Mouse (Mus musculus): Measurements from ENCODE around the gene Rhoa. TPM values are rescaled to one million over a fixed set of nuclear protein-coding genes. Genes with fewer than 3 reads are reported as not detected.
"Not testable (repeated sequence)": the region's sequence is repeated elsewhere in the genome, so short reads cannot be mapped to it uniquely, and the experiment has no call there.

Gene Rhoa
- polyA plus RNA-seq, 1 experiment from 2014 or later = 353 TPM

DNA sequence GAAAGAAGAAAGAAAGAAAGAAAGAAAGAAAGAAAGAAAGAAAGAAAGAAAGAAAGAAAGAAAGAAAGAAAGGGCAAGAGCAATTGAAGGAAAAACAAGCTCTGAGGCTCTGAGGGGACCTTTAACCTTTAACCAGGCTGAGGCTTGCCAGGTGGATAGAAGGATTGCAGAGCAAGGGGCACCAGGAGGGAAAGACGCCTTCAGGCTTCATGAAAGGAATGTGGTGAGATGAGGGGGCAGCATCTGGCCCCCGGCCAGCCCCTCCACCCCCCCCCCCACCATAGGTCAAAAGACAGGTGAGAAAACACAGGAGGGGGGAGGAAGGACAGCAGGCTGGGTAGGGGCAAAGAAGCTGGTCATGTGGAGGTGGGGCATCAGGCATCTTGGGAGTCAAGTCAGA lies 34.0 kb upstream of the Rhoa start:
- DNase-seq (ENCODE audit: low read depth, low spot score) = no peak
- ATAC-seq = no peak
- TF ChIP-seq CTCF (IDR thresholded peaks at IDR 0.05) = no peak
- no peaks in the 10 kb centered on the region for H3K27me3 ChIP-seq
- ChIA-PET CTCF (interaction anchor here (0.8 to 1.9 kb wide), 2 partner anchors 11 to 12 kb away, joined by 3 to 6 read pairs; no protein-coding TSS in a partner anchor), POLR2A (no interaction called here)
- in situ Hi-C loops (cut with MboI; ENCODE audit: low pct_unique_long_range_greater_than_20kb) = no loop called here

GRCm38 (mm10) chr9:108272691-108273090 lies 33.2 kb upstream of the Rhoa start:
- ATAC-seq (no peak), DNase-seq (ENCODE audit: low read depth, low spot score) (no peak)
- in situ Hi-C loops (cut with MboI; ENCODE audit: low pct_unique_long_range_greater_than_20kb) = no loop called here
- no peaks in the 10 kb centered on the region for H3K27me3 ChIP-seq
- ChIA-PET POLR2A (interaction anchor here (0.9 kb wide), 1 partner anchor 9 kb away, joined by 3 read pairs; the partner anchor contains the start of gene Dag1), CTCF (no interaction called here)
- TF ChIP-seq CTCF (IDR thresholded peaks at IDR 0.05) = no peak

GRCm38 (mm10) chr9:108273485-108273884 lies 32.4 kb upstream of the Rhoa start:
- H3K27me3 ChIP-seq = no peaks in the 10 kb centered on the region
- ATAC-seq = no peak
- DNase-seq (ENCODE audit: low read depth, low spot score) = no peak
- ChIA-PET CTCF (interaction anchor here (0.7 kb wide), 1 partner anchor 11 kb away, joined by 3 read pairs; no protein-coding TSS in a partner anchor), POLR2A (interaction anchor here (1.2 kb wide), 1 partner anchor 62 kb away, joined by 4 read pairs; no protein-coding TSS in a partner anchor)
- TF ChIP-seq CTCF (IDR thresholded peaks at IDR 0.05) = no peak
- in situ Hi-C loops (cut with MboI; ENCODE audit: low pct_unique_long_range_greater_than_20kb) = no loop called here

GRCm38 (mm10) chr9:108274476-108275330 lies 31.2 kb upstream of the Rhoa start:
- H3K27me3 ChIP-seq = no peaks in the 10 kb centered on the region
- ATAC-seq (no peak), DNase-seq (ENCODE audit: low read depth, low spot score) (no peak)
- no peak for TF ChIP-seq CTCF (IDR thresholded peaks at IDR 0.05)
- ChIA-PET CTCF (interaction anchor here (1.7 kb wide), 1 partner anchor 10 kb away, joined by 7 read pairs; no protein-coding TSS in a partner anchor), POLR2A (interaction anchor here (1.2 kb wide), 2 partner anchors 11 to 63 kb away, joined by 4 to 5 read pairs; partner anchors contain the start of gene Dag1)
- in situ Hi-C loops (cut with MboI; ENCODE audit: low pct_unique_long_range_greater_than_20kb) = loop anchor here (5.0 kb wide), 1 partner anchor 72 kb away; no protein-coding TSS in a partner anchor

DNA sequence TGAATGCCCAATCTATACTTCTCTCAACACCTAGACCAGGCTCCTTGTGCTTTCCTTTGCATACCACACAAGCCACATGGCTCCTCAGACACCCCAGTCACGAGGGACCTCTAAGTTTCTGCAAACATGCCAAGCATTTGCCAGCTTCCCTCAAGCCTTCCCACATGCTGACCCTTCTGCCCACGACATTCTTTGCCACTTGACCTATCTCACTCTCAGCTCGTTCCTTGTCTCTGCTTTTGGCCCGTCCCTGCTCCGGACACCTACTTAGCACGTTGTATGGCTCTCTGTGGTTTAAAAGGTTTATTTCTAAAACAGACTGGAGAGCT lies 30.6 kb upstream of the Rhoa start:
- no peak for DNase-seq (ENCODE audit: low read depth, low spot score)
- no peaks in the 10 kb centered on the region for H3K27me3 ChIP-seq
- POLR2A ChIA-PET = interaction anchor here (0.9 to 1.2 kb wide), 2 partner anchors 9 to 11 kb away, joined by 3 to 5 read pairs; partner anchors contain the start of gene Dag1
- CTCF ChIA-PET = interaction anchor here (1.7 kb wide), 1 partner anchor 9 kb away, joined by 7 read pairs; no protein-coding TSS in a partner anchor
- ATAC-seq = peak; percentile 35
- in situ Hi-C loops (cut with MboI; ENCODE audit: low pct_unique_long_range_greater_than_20kb) = loop anchor here (5.0 kb wide), 1 partner anchor 73 kb away; no protein-coding TSS in a partner anchor
- no peak for TF ChIP-seq CTCF (IDR thresholded peaks at IDR 0.05)

DNA sequence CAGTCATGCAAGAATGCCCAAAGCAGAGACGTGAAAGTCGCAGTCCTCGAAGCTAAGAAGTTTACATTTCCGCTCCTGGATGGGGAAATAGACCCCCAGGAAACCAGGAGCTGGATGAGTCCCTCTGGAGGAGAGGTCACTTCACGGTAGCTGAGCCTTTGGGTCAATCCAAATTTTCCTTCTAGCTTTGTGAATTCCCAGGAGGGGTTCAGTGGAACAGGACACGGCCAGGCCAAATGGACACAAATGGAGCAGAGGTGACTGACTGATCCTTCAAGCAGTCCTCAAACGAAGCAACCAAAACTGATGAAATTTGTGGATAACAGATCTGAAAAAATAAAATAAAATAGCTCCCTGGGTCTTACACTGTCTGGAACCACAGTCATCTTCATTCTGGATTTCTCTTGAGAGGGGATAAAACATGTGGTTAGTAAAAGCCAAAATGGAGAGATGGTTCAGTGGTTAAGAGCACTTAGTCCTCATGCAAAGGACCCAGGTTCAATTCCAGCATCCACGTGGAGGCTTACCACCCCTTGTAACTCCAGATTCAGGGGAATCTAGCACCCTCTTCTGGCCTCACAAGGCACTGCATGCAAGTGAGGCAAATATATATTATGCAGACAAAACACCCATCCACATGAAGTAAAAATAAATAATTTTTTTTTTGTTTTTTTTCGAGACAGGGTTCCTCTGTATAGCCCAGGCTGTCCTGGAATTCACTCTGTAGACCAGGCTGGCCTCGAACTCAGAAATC lies 27.1 kb upstream of the Rhoa start:
- in situ Hi-C loops (cut with MboI; ENCODE audit: low pct_unique_long_range_greater_than_20kb) = loop anchor here (5.0 kb wide), 1 partner anchor 77 kb away; no protein-coding TSS in a partner anchor
- ATAC-seq (no peak), DNase-seq (ENCODE audit: low read depth, low spot score) (no peak)
- H3K27me3 ChIP-seq = no peaks in the 10 kb centered on the region
- POLR2A ChIA-PET = interaction anchor here (0.6 kb wide), 1 partner anchor 39 kb away, joined by 3 read pairs; no protein-coding TSS in a partner anchor
- TF ChIP-seq CTCF (IDR thresholded peaks at IDR 0.05) = peak; percentile 83
- CTCF ChIA-PET = interaction anchor here (0.6 to 1.7 kb wide), 5 partner anchors 14 to 183 kb away, joined by 3 read pairs; no protein-coding TSS in a partner anchor

GRCm38 (mm10) chr9:108280071-108280828 lies 25.7 kb upstream of the Rhoa start:
- DNase-seq (ENCODE audit: low read depth, low spot score) (no peak), ATAC-seq (peak; percentile 69)

DNA sequence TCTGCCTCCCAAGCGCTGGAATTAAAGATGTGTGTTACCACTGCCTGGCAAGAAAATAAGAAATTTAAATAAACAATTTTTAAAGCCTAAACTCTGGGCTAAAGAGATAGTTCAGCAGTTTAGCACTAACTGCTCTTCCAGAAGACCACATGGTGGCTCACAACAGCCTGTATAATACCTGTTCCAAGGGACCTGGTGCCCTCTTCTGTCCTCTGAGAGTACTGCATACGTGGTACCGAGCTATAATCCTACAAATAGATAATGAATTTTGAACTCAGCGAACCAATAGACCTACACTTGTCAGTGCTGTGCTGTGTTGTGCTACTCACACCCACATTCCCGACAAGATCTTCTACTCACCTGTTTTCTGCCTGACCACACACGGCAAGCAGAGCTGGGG lies 21.5 kb upstream of the Rhoa start:
- peak; percentile 87 for TF ChIP-seq CTCF (IDR thresholded peaks at IDR 0.05)
- in situ Hi-C loops (cut with MboI; ENCODE audit: low pct_unique_long_range_greater_than_20kb) = loop anchor here (5.0 kb wide), 1 partner anchor 147 kb away; no protein-coding TSS in a partner anchor
- CTCF ChIA-PET = interaction anchor here (0.8 to 2.6 kb wide), 16 partner anchors 9 to 193 kb away, joined by 3 to 20 read pairs (median 4); partner anchors contain the start of gene Dag1
- ATAC-seq (peak; percentile 67), DNase-seq (ENCODE audit: low read depth, low spot score) (no peak)
- no peaks in the 10 kb centered on the region for H3K27me3 ChIP-seq
- POLR2A ChIA-PET = interaction anchor here (0.7 to 0.8 kb wide), 2 partner anchors 9 to 189 kb away, joined by 3 to 5 read pairs; no protein-coding TSS in a partner anchor

More at GRCm38 (mm10) chr9:108280071-108280828, 25.7 kb upstream of the Rhoa start:
- TF ChIP-seq CTCF (IDR thresholded peaks at IDR 0.05) = no peak
- CTCF ChIA-PET = interaction anchor here (0.9 to 1.7 kb wide), 3 partner anchors 15 to 185 kb away, joined by 3 to 4 read pairs (median 3); no protein-coding TSS in a partner anchor
- POLR2A ChIA-PET = no interaction called here
- in situ Hi-C loops (cut with MboI; ENCODE audit: low pct_unique_long_range_greater_than_20kb) = loop anchor here (5.0 kb wide), 1 partner anchor 143 kb away; no protein-coding TSS in a partner anchor
- no peaks in the 10 kb centered on the region for H3K27me3 ChIP-seq

- in situ Hi-C loops (cut with MboI; ENCODE audit: low pct_unique_long_range_greater_than_20kb) = loop anchor here (5.0 kb wide), 1 partner anchor 190 kb away; no protein-coding TSS in a partner anchor
- DNase-seq (ENCODE audit: low read depth, low spot score); POLR2A ChIA-PET; H3K27me3 ChIP-seq; ATAC-seq: not testable (repeated sequence)
- CTCF ChIA-PET = interaction anchor here (1.6 kb wide), 1 partner anchor 123 kb away, joined by 3 read pairs; no protein-coding TSS in a partner anchor
These were observed 18.2 kb upstream of the Rhoa start for GRCm38 (mm10) chr9:108287526-108288238.
